Mouse (Mus musculus): ENCODE data around the gene Clk2. TPM values are rescaled to one million over a fixed set of nuclear protein-coding genes. Genes with fewer than 3 reads are reported as not detected.

Clk2 gene
- polyA plus RNA-seq, 1 experiment from 2014 or later, result 26.5 TPM

Other genes starting within 250 kb of the Clk2 start
- gene Ash1l, start 214.2 kb upstream of the Clk2 start, polyA plus RNA-seq (2014; fragmentation: Nextera tagmentation; extraction: Ambion mirVana), result 12.3 and 13.8 TPM in 2 replicates
- 165 and 168 TPM in 2 replicates for gene Dap3, start 213.6 kb upstream of the Clk2 start, polyA plus RNA-seq (2014; fragmentation: Nextera tagmentation; extraction: Ambion mirVana)
- 39.2 and 48.9 TPM in 2 replicates for gene Rusc1, start 71.5 kb upstream of the Clk2 start, polyA plus RNA-seq (2014; fragmentation: Nextera tagmentation; extraction: Ambion mirVana)
- 0.12 TPM in 1 of 2 replicates, not detected in the other for gene Gm43738, start 63.7 kb upstream of the Clk2 start, polyA plus RNA-seq (2014; fragmentation: Nextera tagmentation; extraction: Ambion mirVana)
- 384 TPM in 2 replicates for gene Fdps, start 62.8 kb upstream of the Clk2 start, polyA plus RNA-seq (2014; fragmentation: Nextera tagmentation; extraction: Ambion mirVana)
- 1.5 and 2.4 TPM in 2 replicates for gene Pklr, start 28.7 kb upstream of the Clk2 start, polyA plus RNA-seq (2014; fragmentation: Nextera tagmentation; extraction: Ambion mirVana)
- 5.2 and 7.5 TPM in 2 replicates for gene Hcn3, start 4.6 kb upstream of the Clk2 start, polyA plus RNA-seq (2014; fragmentation: Nextera tagmentation; extraction: Ambion mirVana)
- 91.2 and 92.8 TPM in 2 replicates for gene Scamp3, start 12.7 kb downstream of the Clk2 start, polyA plus RNA-seq (2014; fragmentation: Nextera tagmentation; extraction: Ambion mirVana)
- gene Fam189b, start 18.3 kb downstream of the Clk2 start, polyA plus RNA-seq (2014; fragmentation: Nextera tagmentation; extraction: Ambion mirVana), result 32.5 and 36.9 TPM in 2 replicates
- 44.4 and 46.5 TPM in 2 replicates for gene Gba, start 38.1 kb downstream of the Clk2 start, polyA plus RNA-seq (2014; fragmentation: Nextera tagmentation; extraction: Ambion mirVana)
- 26.3 and 26.6 TPM in 2 replicates for gene Thbs3, start 50.4 kb downstream of the Clk2 start, polyA plus RNA-seq (2014; fragmentation: Nextera tagmentation; extraction: Ambion mirVana)
- gene Mtx1, start 62.3 kb downstream of the Clk2 start, polyA plus RNA-seq (2014; fragmentation: Nextera tagmentation; extraction: Ambion mirVana), result 181 and 202 TPM in 2 replicates
- gene Muc1, start 64.3 kb downstream of the Clk2 start, polyA plus RNA-seq (2014; fragmentation: Nextera tagmentation; extraction: Ambion mirVana), result 1.6 and 1.8 TPM in 2 replicates
- 237 and 255 TPM in 2 replicates for gene Krtcap2, start 81.2 kb downstream of the Clk2 start, polyA plus RNA-seq (2014; fragmentation: Nextera tagmentation; extraction: Ambion mirVana)
- 11.6 and 12.8 TPM in 2 replicates for gene Trim46, start 81.5 kb downstream of the Clk2 start, polyA plus RNA-seq (2014; fragmentation: Nextera tagmentation; extraction: Ambion mirVana)
- gene Dpm3, start 94.6 kb downstream of the Clk2 start, polyA plus RNA-seq (2014; fragmentation: Nextera tagmentation; extraction: Ambion mirVana), result 86.1 and 88.5 TPM in 2 replicates
- 33.8 and 37.6 TPM in 2 replicates for gene Slc50a1, start 105.8 kb downstream of the Clk2 start, polyA plus RNA-seq (2014; fragmentation: Nextera tagmentation; extraction: Ambion mirVana)
- 13.7 and 15.9 TPM in 2 replicates for gene Efna1, start 116.3 kb downstream of the Clk2 start, polyA plus RNA-seq (2014; fragmentation: Nextera tagmentation; extraction: Ambion mirVana)
- 32.7 and 36.5 TPM in 2 replicates for gene Efna3, start 158.2 kb downstream of the Clk2 start, polyA plus RNA-seq (2014; fragmentation: Nextera tagmentation; extraction: Ambion mirVana)
- 20.5 and 21.6 TPM in 2 replicates for gene Efna4, start 173.2 kb downstream of the Clk2 start, polyA plus RNA-seq (2014; fragmentation: Nextera tagmentation; extraction: Ambion mirVana)
- gene Adam15, start 185.2 kb downstream of the Clk2 start, polyA plus RNA-seq (2014; fragmentation: Nextera tagmentation; extraction: Ambion mirVana), result 16.3 and 18.3 TPM in 2 replicates
- gene Dcst2, start 197.2 kb downstream of the Clk2 start, polyA plus RNA-seq (2014; fragmentation: Nextera tagmentation; extraction: Ambion mirVana), result 0.20 TPM in 1 of 2 replicates, not detected in the other
- gene Dcst1, start 200.5 kb downstream of the Clk2 start, polyA plus RNA-seq (2014; fragmentation: Nextera tagmentation; extraction: Ambion mirVana), result 0.31 and 0.41 TPM in 2 replicates
- gene Zbtb7b, start 230.0 kb downstream of the Clk2 start, polyA plus RNA-seq (2014; fragmentation: Nextera tagmentation; extraction: Ambion mirVana), result 0.25 and 0.54 TPM in 2 replicates
- gene Lenep, start 238.0 kb downstream of the Clk2 start, polyA plus RNA-seq (2014; fragmentation: Nextera tagmentation; extraction: Ambion mirVana), result 0.13 and 0.73 TPM in 2 replicates
- gene Flad1, start 247.1 kb downstream of the Clk2 start, polyA plus RNA-seq (2014; fragmentation: Nextera tagmentation; extraction: Ambion mirVana), result 29.4 and 30.9 TPM in 2 replicates